Mouse (Mus musculus): ENCODE results near the gene Fkbp8.

- no peak for TF ChIP-seq CTCF (conservative IDR thresholded peaks at IDR 0.05; ENCODE audit: low read length)
- TF ChIP-seq POU5F1 (IDR thresholded peaks at IDR 0.05; ENCODE audit: borderline replicate concordance, low read length) = no peak
- TF ChIP-seq NANOG (IDR thresholded peaks at IDR 0.05; ENCODE audit: borderline replicate concordance, low read length) = no peak
Observed at GRCm38 (mm10) chr8:70495001-70495770, 32.3 kb upstream of the Fkbp8 start.

Data from E14TG2a.4 (cell line).